Mouse (Mus musculus) heart, postnatal 0 days (tissue): ENCODE results near the gene Sec14l4.

ENCODE experiments used
- CTCF ChIP-seq: IDR thresholded peaks from 2 replicates; pipeline ENCODE4 v1.5.1; 2016; ENCODE audit warnings: antibody characterized with exemption, control low read depth, low read depth
- EP300 ChIP-seq: IDR thresholded peaks from 2 replicates; pipeline ENCODE4 v1.6.1; 2016; ENCODE audit warnings: antibody characterized with exemption, low read depth

DNA sequence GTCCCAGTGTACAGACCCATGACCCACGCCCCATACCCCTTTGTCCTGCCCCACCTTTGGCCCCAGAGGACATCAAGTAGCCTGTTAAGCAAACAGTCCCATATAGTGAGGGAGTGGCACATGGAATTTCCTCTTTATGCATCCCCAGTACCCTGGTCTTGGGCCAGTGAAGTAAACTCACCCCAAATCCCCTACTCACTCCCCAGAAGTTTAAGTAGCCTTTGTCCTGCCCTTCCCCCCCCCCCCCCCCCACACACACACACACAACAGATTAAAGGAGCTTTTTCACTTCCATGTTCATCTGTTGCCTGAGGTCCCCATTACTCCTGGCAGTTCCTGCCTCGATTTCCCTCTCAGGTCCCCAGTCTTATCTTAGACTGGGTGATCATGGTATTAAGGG, 7.9 kb upstream of the Sec14l4 start:
- TF ChIP-seq CTCF (no peak), EP300 (no peak)
